Mouse (Mus musculus) megakaryocyte-erythroid progenitor cell, adult 5-6 weeks (primary cell): ENCODE results near the gene Vmn1r226. TPM values are rescaled to one million over a fixed set of nuclear protein-coding genes. Genes with fewer than 3 reads are reported as not detected.

ENCODE experiments used
- ATAC-seq: replicated peaks from 2 replicates; pipeline ENCODE4 v1.8.0; 2016; ENCODE audit warnings: mild to moderate bottlenecking, inconsistent platforms; ENCODE audit not compliant: severe bottlenecking, poor library complexity, low FRiP score, low TSS enrichment
- total RNA-seq, 2 experiments: library from RNA; stranded (forward) in 1 of 2; stranded (reverse) in 1 of 2; fragments of 200-1000, 215-1000 nt in 1 of 2; fragments of >200 nt in 1 of 2; fragmentation: Nextera tagmentation in 1 of 2; gene quantifications; 2 replicates each; pipeline ENCODE4 v1.2.3; 2014 to 2017

Vmn1r226 gene
- total RNA-seq (2014; fragmentation: Nextera tagmentation) (not detected in 2 replicates), total RNA-seq (2017) (not detected in 2 replicates)

- no peak for ATAC-seq
Measured at GRCm38 (mm10) chr17:20682543-20682942, at the start of gene Vmn1r226. Vmn1r226 (plus strand) TSS chr17:20682843.

GRCm38 (mm10) chr17:20729543-20729942, 46.9 kb downstream of the Vmn1r226 start, which contains the start of gene Vmn1r227:
Vmn1r227 (plus strand) TSS chr17:20729843.
- no peak for ATAC-seq

Other genes starting within 250 kb of the Vmn1r226 start
- gene Vmn2r108, start 201.5 kb upstream of the Vmn1r226 start, total RNA-seq (2014; fragmentation: Nextera tagmentation), result not detected in 2 replicates
- not detected in 2 replicates for gene Vmn2r108, start 201.5 kb upstream of the Vmn1r226 start, total RNA-seq (2017)
- gene Vmn1r225, start 184.7 kb upstream of the Vmn1r226 start, total RNA-seq (2014; fragmentation: Nextera tagmentation), result not detected in 2 replicates
- gene Vmn1r225, start 184.7 kb upstream of the Vmn1r226 start, total RNA-seq (2017), result not detected in 2 replicates
- not detected in 2 replicates for gene Vmn2r109, start 118.1 kb upstream of the Vmn1r226 start, total RNA-seq (2014; fragmentation: Nextera tagmentation)
- gene Vmn2r109, start 118.1 kb upstream of the Vmn1r226 start, total RNA-seq (2017), result not detected in 2 replicates
- not detected in 2 replicates for gene Vmn2r110, start 86.4 kb upstream of the Vmn1r226 start, total RNA-seq (2014; fragmentation: Nextera tagmentation)
- under 0.01 TPM in 1 of 2 replicates, not detected in the other for gene Vmn2r110, start 86.4 kb upstream of the Vmn1r226 start, total RNA-seq (2017)
- gene Fpr-rs3, start 58.0 kb upstream of the Vmn1r226 start, total RNA-seq (2014; fragmentation: Nextera tagmentation), result not detected in 2 replicates
- not detected in 2 replicates for gene Fpr-rs3, start 58.0 kb upstream of the Vmn1r226 start, total RNA-seq (2017)
- gene Vmn1r227, start 47.0 kb downstream of the Vmn1r226 start, total RNA-seq (2014; fragmentation: Nextera tagmentation), result not detected in 2 replicates
- gene Vmn1r227, start 47.0 kb downstream of the Vmn1r226 start, total RNA-seq (2017), result not detected in 2 replicates
- not detected in 2 replicates for gene Vmn1r228, start 103.3 kb downstream of the Vmn1r226 start, total RNA-seq (2014; fragmentation: Nextera tagmentation)
- not detected in 2 replicates for gene Vmn1r228, start 103.3 kb downstream of the Vmn1r226 start, total RNA-seq (2017)
- not detected in 2 replicates for gene Vmn1r229, start 128.7 kb downstream of the Vmn1r226 start, total RNA-seq (2014; fragmentation: Nextera tagmentation)
- gene Vmn1r229, start 128.7 kb downstream of the Vmn1r226 start, total RNA-seq (2017), result not detected in 2 replicates
- not detected in 2 replicates for gene Vmn1r230, start 157.6 kb downstream of the Vmn1r226 start, total RNA-seq (2014; fragmentation: Nextera tagmentation)
- not detected in 2 replicates for gene Vmn1r230, start 157.6 kb downstream of the Vmn1r226 start, total RNA-seq (2017)
- gene Vmn1r231, start 222.2 kb downstream of the Vmn1r226 start, total RNA-seq (2014; fragmentation: Nextera tagmentation), result not detected in 2 replicates
- gene Vmn1r231, start 222.2 kb downstream of the Vmn1r226 start, total RNA-seq (2017), result not detected in 2 replicates
- not detected in 2 replicates for gene Vmn1r232, start 236.9 kb downstream of the Vmn1r226 start, total RNA-seq (2014; fragmentation: Nextera tagmentation)
- gene Vmn1r232, start 236.9 kb downstream of the Vmn1r226 start, total RNA-seq (2017), result not detected in 2 replicates